Mouse (Mus musculus) Patski (cell line): ENCODE data around the gene Mob4. TPM values are rescaled to one million over a fixed set of nuclear protein-coding genes. Genes with fewer than 3 reads are reported as not detected.
A peak's percentile ranks its signal among the peaks of the same experiment; 100 is the strongest.

Experiments used
- ATAC-seq: fragments of 100-300 bp; one replicate; pipeline ENCODE4 v1.8.0; 2021
- CTCF ChIA-PET: fragments of 350-600 bp; sonication (Branson Sonifier 250); formaldehyde crosslinking; loops from one replicate; lab custom pipeline; 2022; ENCODE audit warnings: inconsistent platforms; lab: Charles Lee
- POLR2A ChIA-PET: fragments of 350-600 bp; sonication (Branson Sonifier 250); formaldehyde crosslinking; loops from one replicate; lab custom pipeline; 2022; ENCODE audit warnings: antibody characterized with exemption, inconsistent platforms; lab: Charles Lee
- DNase-seq: peaks from one replicate; pipeline ENCODE4 v3.0.0-alpha.2; 2011; ENCODE audit warnings: low read depth, low spot score
- H3K27me3 ChIP-seq: fragments of 371-371 bp; one replicate; pipeline ENCODE4 v1.5.1; 2021
- CTCF ChIP-seq: fragments of 100-300 bp; IDR thresholded peaks from one replicate; pipeline ENCODE4 v1.5.1; 2021
- in situ Hi-C: fragments of 300-500 bp; cut with MboI; formaldehyde crosslinking; loops from 3 replicates; pipeline ENCODE4 v1.11.1; 2018; ENCODE audit warnings: low pct_unique_long_range_greater_than_20kb, mixed read lengths
- polyA plus RNA-seq: library from polyadenylated mRNA; unstranded; gene quantifications from one replicate; pipeline ENCODE4 v1.2.3, GENCODE M21; 2021

The Mob4 gene
- polyA plus RNA-seq, 1 experiment from 2014 or later: 84.7 TPM

GRCm38 (mm10) chr1:55179917-55180566, 49.0 kb downstream of the Mob4 start:
- in situ Hi-C loops: no loop called here
- POLR2A ChIA-PET: no interaction called here
- CTCF ChIA-PET: interaction anchor here (1.1 to 1.4 kb wide), 3 partner anchors 16 to 202 kb away, joined by 3 to 4 read pairs (median 3); no protein-coding TSS in a partner anchor
- DNase-seq (no peak), ATAC-seq (no peak)
- TF ChIP-seq CTCF: peak; percentile 52
- H3K27me3 ChIP-seq: no peaks in the 10 kb centered on the region

GRCm38 (mm10) chr1:55182392-55182791, 51.4 kb downstream of the Mob4 start:
- no peak for TF ChIP-seq CTCF
- DNase-seq (no peak), ATAC-seq (no peak)
- CTCF ChIA-PET: interaction anchor here (1.3 kb wide), 1 partner anchor 11 kb away, joined by 4 read pairs; no protein-coding TSS in a partner anchor
- no peaks in the 10 kb centered on the region for H3K27me3 ChIP-seq
- POLR2A ChIA-PET: no interaction called here
- in situ Hi-C loops: no loop called here

- ChIA-PET CTCF (interaction anchor here (1.3 kb wide), 1 partner anchor 14 kb away, joined by 4 read pairs; no protein-coding TSS in a partner anchor), POLR2A (no interaction called here)
- no peaks in the 10 kb centered on the region for H3K27me3 ChIP-seq
- peak; percentile 53 for TF ChIP-seq CTCF
- ATAC-seq (no peak), DNase-seq (no peak)
- in situ Hi-C loops: no loop called here
Measured at GRCm38 (mm10) chr1:55185718-55186117, 54.7 kb downstream of the Mob4 start.

- POLR2A ChIA-PET: no interaction called here
- TF ChIP-seq CTCF: no peak
- DNase-seq (no peak), ATAC-seq (no peak)
- H3K27me3 ChIP-seq: no peaks in the 10 kb centered on the region
- in situ Hi-C loops: no loop called here
- CTCF ChIA-PET: no interaction called here
Measured at GRCm38 (mm10) chr1:55186592-55187210, 55.7 kb downstream of the Mob4 start.

- ChIA-PET CTCF (interaction anchor here (1.2 kb wide), 1 partner anchor 48 kb away, joined by 3 read pairs; no protein-coding TSS in a partner anchor), POLR2A (no interaction called here)
- TF ChIP-seq CTCF: no peak
- H3K27me3 ChIP-seq: no peaks in the 10 kb centered on the region
- ATAC-seq: no peak
- in situ Hi-C loops: no loop called here
- no peak for DNase-seq
Measured at GRCm38 (mm10) chr1:55192015-55192414, 61.0 kb downstream of the Mob4 start.

GRCm38 (mm10) chr1:55192824-55193223, 61.8 kb downstream of the Mob4 start:
- no peaks in the 10 kb centered on the region for H3K27me3 ChIP-seq
- no peak for ATAC-seq
- ChIA-PET CTCF (interaction anchor here (0.9 to 1.6 kb wide), 4 partner anchors 9 to 47 kb away, joined by 3 to 4 read pairs (median 4); no protein-coding TSS in a partner anchor), POLR2A (no interaction called here)
- in situ Hi-C loops: no loop called here
- TF ChIP-seq CTCF: peak; percentile 74
- DNase-seq: no peak

GRCm38 (mm10) chr1:55193316-55193715, 62.3 kb downstream of the Mob4 start:
- ChIA-PET POLR2A (interaction anchor here (0.7 kb wide), 1 partner anchor 96 kb away, joined by 3 read pairs; no protein-coding TSS in a partner anchor), CTCF (interaction anchor here (0.9 to 1.9 kb wide), 4 partner anchors 8 to 47 kb away, joined by 3 to 5 read pairs (median 4); no protein-coding TSS in a partner anchor)
- no peak for TF ChIP-seq CTCF
- DNase-seq: no peak
- H3K27me3 ChIP-seq: no peaks in the 10 kb centered on the region
- in situ Hi-C loops: no loop called here
- ATAC-seq: peak; percentile 62

GRCm38 (mm10) chr1:55194064-55194915, 63.3 kb downstream of the Mob4 start:
- ChIA-PET CTCF (interaction anchor here (0.8 to 1.9 kb wide), 3 partner anchors 10 to 52 kb away, joined by 3 to 5 read pairs (median 4); no protein-coding TSS in a partner anchor), POLR2A (interaction anchor here (0.5 to 0.7 kb wide), 2 partner anchors 58 to 97 kb away, joined by 3 read pairs; no protein-coding TSS in a partner anchor)
- ATAC-seq (no peak), DNase-seq (no peak)
- in situ Hi-C loops: no loop called here
- no peaks in the 10 kb centered on the region for H3K27me3 ChIP-seq
- no peak for TF ChIP-seq CTCF

- in situ Hi-C loops: no loop called here
- H3K27me3 ChIP-seq: no peaks in the 10 kb centered on the region
- ATAC-seq (no peak), DNase-seq (no peak)
- ChIA-PET POLR2A (interaction anchor here (0.5 kb wide), 1 partner anchor 59 kb away, joined by 3 read pairs; no protein-coding TSS in a partner anchor), CTCF (interaction anchor here (0.8 to 1.9 kb wide), 3 partner anchors 9 to 51 kb away, joined by 3 to 5 read pairs (median 3); no protein-coding TSS in a partner anchor)
- TF ChIP-seq CTCF: no peak
Measured at GRCm38 (mm10) chr1:55195021-55195420, 64.0 kb downstream of the Mob4 start.
